Mouse (Mus musculus): ENCODE results near the gene Slc25a12.

The Slc25a12 gene

DNA sequence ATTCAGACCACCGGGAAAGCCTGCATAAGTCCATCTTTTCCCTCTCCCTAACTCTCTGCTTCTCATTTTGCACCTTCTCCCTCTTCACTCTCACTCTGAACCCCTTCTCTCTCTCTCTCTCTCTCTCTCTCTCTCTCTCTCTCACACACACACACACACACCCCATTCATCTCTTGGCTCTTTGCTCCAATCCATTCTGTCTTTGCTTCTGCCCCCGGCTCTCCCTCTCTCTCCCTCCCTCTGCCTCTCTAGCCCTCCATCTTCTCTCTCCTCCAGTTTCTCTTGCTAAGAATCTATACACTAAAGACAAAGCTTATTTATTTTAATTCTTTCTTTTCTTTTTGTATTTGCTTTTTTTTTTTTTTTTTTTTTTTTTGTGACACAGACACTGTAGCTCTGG, 57.8 kb downstream of the Slc25a12 start:
- DNase-seq (ENCODE audit: low read depth): no peak

DNA sequence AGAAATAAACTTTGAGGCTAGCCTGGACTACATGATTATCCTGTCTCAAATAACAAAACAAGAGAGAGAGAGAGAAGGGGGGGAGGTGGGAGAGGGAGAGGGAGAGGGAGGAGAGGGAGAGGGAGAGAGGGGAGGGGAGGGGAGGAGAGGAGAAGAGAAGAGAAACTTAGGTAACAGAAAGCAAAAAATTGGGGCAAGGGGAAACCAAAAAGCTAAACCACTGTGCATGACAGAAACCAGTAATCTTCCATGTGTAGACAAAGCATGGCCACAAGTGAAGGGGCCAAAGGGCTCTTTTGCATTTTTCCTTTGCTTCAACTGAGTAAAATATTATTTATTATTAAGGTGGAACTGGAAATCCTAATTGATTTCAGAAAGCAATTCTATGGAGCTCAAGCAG, 61.2 kb downstream of the Slc25a12 start:
- DNase-seq (ENCODE audit: low read depth): no peak

DNA sequence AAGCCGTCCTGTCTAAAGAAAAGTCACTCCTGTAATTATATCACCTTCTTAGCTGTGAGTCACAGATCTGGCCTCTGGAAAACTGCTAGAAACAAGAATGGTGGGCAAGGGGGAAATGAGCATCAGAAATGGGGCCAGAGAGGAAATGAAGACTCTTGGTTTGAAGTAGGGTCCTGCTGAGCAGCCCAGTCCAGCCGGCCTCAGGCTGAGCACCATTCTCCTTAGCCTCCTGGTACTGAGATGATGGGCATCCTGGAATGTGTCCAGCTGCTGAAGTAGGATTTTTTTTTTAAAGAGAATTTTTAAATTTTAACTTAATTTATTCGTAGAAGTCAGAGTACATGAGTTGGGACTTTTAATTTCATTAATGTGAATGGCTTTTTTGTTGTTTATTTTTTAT, 62.7 kb downstream of the Slc25a12 start:
- no peak for DNase-seq (ENCODE audit: low read depth)

DNA sequence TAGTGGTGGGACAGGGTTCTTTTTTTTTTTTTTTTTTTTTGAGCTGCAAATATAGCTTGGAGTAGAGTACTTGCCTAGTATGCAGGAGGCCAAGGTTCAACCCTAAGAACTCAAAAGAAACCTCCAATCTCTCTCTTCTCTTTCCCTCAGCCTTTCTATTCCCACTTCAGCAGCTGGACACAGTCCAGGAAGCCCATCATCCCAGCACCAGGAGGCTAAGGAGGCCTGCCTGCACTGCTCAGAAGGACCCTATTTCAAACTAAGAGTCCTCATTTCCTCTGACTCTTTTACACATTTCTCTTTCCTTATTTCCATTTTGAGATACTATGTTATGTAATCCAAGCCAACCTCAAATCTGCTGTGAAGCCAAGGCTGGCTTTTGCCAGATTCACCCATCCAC, 64.3 kb downstream of the Slc25a12 start:
- no peak for DNase-seq (ENCODE audit: low read depth)

DNA sequence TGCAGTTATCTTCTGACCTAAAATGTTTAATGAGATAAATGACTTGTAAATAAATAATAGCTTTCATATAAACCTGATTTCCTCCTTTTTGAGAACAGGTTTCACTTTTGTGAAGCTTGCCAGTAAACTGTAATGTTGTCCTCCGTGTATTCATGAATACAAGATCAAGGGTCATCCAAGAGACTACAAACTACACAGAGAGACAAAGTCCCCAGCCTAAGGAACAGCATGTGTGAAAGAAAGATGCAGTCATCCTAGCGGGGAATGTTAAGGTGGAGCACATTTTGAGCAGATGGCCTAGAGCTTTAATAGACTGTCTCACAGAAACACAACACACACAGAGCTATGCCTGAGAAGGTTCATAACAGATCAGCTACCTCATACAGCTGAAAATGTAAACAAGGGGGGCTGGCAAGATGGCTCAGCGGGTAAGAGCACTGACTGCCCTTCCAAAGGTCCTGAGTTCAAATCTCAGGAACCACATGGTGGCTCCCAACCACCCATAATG, 65.3 kb downstream of the Slc25a12 start:
- DNase-seq (ENCODE audit: low read depth): no peak

DNA sequence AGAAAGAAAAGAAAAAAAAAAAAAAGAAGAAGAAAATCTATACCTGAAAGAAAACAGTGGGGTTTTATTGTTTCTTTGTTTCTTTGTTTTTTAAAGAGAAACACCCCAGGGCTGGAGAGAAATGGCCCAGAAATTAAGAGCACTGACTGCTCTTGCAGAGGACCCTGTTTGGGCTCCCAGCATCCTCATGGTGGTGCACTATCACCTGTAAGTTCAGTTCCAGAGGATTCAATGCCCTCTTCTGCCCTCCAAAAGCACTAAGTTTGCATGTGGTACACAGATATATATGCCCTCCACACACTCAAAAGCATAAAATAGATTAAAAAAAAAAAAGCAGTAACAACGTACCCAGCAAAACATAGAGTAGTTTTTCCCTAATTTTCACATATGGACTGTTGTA, 68.8 kb downstream of the Slc25a12 start:
- DNase-seq (ENCODE audit: low read depth): no peak

DNA sequence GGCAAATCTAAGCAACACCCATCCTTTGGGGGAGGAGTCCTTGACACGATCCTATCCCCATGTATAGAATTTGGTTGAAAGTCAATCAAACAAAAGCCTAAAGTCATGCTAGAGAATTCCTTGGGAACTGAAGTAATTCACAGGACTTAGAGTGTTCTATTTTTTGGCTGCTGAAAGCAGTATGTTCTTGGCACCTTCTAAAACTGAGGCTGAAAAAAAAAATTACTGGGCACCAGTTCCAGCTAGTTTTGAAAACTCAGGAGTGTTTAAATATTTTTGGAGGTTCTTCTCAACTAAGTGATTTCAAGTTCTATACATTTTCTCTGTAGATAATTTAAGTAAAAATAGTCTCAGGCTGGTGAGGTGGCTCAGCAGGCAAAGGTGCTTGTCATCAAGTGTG, 70.0 kb downstream of the Slc25a12 start:
- DNase-seq (ENCODE audit: low read depth): no peak

DNA sequence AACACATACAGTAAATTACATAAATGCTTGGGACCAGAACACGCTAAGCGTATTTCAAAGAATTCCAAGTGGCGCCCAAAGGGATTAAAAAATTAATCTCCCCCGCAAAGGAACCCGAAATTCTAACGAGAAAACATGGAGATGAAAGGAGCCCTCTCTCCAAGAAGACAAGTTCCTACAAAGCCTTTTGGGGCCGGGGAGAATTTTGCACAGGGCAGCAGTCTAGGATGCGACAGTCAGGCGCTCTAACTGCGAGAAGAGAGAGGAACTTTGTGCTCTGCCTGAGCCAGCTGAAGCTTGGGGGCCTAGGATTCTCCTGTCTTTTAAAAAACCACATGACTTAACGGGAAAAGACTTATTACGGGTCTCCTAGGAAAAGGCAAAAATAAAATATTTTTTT, 71.7 kb downstream of the Slc25a12 start:
- DNase-seq (ENCODE audit: low read depth): no peak

DNA sequence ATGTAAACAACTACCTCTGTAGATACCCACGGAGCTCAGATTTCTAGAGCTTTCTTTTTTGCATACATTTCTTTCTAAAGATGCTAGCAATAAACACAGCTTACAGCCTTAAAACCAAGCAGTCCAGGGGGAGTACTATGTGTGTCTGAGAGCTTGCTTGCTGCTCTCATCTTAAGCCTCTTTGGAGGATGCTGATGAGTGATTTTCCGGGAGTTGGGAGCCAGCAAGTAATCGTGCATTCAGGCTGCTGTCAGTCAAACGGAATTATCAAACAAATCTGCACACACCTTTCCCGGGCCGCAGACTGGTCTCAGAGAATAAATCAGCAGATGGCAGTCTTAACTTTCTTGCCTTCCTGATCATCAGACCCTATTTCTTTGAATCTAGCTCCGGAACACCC, 73.1 kb downstream of the Slc25a12 start:
- no peak for DNase-seq (ENCODE audit: low read depth)

DNA sequence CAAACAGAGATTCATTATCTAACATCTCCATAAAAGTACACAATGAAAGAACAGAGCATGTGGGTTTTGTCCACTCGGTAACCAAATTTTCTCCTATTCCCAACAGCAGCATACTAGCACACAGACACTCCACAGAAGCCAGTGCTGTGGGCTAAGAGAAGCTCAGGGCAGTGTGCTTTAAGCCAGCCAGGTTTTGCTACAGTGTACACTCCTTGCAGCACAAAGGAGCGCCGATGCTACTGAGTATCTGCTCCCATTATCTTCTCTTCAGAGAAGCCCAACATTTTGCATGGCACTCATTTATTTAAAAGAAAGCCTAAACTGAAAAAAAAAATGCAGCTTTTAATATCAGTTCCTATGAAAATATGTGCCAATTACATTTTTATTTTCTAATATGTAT, 73.6 kb downstream of the Slc25a12 start:
- DNase-seq (ENCODE audit: low read depth): no peak

DNA sequence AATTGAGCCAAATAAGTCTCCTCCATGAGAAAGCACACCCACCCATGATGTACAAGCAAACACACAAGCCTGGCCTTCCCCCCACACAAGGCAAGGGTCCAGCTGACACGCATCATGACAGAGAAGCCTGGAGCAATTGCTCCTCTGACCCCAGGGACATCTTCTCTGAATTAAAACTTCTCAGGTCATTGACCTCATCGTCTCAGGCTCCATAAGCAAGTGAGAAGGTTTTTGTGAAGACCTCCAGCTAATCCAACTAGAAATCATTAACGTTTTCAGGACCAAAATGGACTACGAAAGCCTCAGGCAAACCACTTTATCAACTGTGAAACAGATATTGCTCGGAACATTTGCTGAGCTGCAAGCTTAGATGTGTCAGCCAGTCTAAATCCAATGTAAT, 76.0 kb downstream of the Slc25a12 start:
- no peak for DNase-seq (ENCODE audit: low read depth)

DNA sequence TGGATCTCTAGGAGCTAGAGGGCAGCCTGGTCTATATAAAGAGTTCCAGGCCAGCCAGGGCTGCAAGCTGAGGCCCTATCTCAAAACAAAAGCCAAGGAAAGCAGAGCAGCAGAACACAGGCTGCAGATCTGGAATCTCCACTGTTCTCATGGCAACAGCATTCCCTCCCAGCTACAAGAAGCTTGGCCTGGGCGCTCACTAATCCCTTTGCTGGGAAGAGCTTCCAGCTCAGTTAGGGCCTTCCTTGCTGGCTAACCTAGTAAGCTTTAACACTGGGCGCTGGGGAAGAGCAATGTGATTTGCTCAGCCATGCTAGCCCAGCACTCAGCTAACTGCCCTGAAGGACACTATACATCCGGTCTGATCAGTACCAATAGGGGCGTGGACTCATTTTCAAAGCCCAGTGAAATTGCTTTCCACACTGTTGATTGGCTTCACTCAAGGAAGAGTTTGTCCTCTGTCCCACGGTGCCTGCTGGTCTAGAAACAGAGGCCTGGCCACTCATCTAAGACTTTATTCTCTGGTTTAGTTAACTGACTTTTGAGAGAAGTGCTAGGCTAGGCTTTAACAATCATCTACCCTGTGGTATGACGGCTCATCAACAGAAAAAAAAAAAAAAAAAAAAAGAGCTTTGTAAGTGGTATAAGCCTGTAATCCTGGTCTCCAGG, 77.3 kb downstream of the Slc25a12 start:
- no peak for DNase-seq (ENCODE audit: low read depth)

DNA sequence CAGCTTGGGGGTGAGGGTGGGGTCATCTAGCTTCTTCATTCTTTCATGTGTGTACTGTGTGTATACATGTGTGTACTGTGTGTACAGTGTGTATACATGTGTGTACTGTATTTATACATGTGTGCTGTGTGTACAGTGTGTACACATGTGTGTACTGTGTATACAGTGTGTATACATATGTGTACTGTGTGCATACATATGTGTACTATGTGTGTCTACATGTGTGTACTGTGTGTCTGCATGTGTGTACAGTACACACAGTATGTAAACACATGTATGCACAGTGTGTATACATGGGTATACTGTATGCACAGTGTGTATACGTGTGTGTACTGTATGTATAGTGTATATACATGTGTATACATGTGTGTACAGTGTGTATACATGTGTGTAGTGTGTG, 85.6 kb downstream of the Slc25a12 start:
- no peak for DNase-seq (ENCODE audit: low read depth)

DNA sequence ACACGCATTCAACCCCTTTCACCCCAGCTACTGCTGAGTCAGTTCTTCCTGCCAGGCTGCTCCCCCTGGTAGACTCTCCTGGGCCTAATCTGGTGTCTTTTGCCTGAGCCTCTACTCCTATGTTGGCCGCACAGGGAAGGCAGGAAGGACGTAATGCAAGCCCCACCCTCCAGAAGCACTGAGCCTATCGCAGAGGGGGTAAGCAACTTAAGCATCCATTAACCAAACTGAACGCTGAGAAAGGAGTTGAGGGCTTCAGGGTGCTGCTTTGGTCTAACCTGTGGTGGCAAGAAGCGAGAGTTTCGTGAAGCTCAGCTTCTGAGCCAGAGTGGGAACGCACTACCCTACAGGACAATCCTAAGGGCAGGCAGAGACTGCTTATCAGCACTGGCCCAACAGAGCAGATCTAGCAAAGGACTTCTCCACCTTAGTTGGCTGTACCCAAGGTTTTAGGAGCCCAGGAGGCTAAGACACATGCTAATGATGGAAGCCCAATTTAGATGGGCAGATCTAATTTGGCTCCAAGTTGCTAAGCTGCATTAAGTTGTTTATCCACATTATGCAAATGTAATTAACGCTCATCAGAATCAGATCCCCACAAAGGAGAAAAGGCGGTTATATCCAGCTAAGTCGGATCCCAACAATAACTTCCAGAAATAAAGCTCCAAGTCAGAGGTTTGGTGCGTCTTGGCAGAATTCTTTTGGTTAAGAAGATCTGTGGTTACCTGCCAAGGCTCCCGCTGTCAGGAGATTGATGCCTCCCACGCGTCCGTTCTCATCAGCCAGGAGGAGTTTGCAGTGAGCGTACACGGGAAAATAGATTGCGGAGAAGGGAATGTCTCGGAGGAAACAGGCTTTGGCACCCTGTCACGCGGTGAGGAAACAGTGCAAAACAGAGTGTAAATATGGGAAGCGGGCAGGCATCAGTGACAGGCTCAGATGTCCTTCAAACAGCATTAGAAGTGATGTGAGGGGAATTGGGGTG, 88.5 kb downstream of the Slc25a12 start:
- no peak for DNase-seq (ENCODE audit: low read depth)

DNA sequence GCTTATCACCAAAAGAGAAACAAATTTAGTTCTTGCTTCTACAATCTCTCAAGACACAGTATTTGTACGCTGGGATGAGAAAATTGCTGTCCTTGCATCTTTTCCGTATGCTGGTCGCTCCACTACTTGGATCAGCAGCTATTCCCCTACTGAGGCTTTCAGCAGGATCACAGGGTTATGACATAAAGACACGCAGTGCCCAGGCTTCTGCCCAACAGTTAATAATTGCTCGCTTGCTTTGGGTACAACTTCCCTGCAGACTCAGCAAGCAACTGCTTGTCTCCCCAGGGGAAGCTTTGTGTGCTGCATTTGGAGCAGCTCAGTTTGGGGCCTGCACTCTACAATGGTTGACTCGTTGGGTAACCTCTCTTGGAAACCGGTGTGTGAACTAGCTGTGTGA, 91.8 kb downstream of the Slc25a12 start:
- DNase-seq (ENCODE audit: low read depth): no peak

DNA sequence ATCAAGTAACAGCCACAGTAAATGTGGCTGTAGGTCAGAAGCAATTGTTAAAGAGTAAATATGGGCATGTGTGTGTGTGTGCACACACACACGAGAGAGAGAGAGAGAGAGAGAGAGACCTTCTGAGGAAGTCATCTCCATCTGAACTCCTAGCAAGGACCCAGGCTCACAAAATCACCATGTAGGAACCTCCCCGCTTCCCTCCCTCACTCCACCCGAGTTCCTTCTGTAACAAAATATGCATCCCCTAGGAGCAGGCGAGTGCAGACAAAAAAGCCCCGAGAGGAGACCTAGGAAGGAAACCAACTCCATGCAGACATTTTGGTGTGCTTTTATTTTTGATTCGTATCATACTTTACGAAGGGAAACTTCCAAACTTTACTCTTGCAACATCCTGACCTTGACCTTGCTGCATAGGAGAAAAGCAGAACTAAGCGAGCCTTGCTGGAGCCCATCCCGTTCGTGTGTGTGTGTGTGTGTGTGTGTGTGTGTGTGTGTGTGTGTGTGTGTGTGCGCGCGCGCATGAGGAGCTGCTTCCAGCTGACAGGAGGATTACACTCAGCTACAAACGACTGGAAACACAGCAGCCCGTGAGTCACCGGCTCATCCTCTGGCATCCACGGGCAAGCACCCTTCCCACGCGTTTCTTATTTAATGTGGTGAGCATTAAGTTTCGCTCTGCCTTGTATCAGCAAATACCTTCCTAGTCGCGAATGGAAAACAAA, 93.4 kb downstream of the Slc25a12 start:
- DNase-seq (ENCODE audit: low read depth): no peak

DNA sequence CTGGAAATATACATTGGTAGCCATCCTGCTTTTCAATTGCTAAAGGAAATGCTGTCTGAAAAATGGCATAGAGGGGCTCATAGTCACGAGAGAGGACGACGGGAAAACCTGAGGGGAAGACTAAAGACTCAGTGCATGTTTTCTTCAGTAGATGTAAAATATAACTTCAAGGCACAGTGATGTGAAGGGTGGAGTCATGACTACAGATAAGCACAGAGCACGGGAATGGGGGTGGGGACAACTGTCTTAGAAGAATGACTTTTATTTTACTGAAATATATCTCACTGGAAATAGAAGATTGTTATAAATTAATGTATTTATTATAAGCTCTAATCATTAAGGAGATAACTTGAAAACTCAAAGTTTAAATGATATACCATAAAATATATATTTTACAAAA, 97.5 kb downstream of the Slc25a12 start:
- peak; percentile 43 for DNase-seq (ENCODE audit: low read depth)

DNA sequence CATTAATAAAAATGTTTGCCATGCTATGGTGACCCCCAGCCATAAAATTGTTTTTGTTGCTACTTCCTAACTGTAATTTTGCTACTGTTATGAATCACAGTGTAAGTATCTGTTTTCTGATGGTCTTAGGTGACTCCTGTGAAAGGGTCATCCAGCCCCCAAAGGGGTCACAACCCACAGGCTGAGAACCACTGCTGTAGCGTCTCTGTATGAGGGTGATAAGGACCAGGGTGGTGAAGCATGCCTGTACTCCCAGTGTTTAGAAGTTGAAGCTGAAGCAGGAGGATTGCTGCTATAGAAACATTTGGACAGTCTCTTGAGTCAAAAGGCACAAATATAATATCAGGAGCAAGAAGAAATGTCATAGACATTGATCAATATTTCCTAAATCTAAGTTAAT, 98.2 kb downstream of the Slc25a12 start:
- no peak for DNase-seq (ENCODE audit: low read depth)

DNA sequence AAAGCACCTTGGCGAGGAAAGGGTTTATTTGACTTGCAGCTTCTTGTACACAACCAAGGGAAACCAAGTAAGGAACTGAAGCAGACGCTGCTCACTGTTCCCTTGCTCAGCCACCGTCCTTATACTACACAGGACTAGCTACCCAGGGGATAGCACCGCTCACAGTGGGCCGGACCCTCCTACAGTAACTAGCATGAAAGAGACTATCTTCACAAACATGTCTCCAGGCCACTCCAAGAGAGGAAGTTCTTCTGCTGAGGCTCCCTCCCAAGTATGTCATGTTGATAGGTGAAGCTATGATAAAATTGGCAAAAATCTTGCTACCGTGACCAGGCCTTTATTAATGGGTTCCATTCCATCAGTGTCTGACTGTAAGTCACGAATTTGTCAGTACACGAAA, 98.9 kb downstream of the Slc25a12 start:
- no peak for DNase-seq (ENCODE audit: low read depth)

DNA sequence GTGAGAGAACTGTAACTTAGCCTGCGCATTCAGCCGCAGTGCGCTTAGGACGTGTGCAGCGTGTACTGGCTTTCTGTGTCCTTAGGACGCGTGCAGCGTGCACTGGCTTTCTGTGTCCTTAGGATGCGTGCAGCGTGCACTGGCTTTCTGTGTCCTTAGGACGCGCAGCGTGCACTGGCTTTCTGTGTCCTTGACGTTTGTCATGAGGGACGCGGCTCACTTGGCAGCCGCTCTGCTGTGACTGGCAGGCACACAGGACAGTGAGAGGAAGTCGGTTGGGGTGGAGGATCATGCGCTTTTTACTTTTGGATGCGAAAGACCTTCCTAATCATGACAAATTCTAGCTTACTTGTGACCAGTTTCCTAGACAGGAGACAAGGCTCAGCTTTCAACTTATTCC, 103.0 kb downstream of the Slc25a12 start:
- DNase-seq (ENCODE audit: low read depth): no peak

DNA sequence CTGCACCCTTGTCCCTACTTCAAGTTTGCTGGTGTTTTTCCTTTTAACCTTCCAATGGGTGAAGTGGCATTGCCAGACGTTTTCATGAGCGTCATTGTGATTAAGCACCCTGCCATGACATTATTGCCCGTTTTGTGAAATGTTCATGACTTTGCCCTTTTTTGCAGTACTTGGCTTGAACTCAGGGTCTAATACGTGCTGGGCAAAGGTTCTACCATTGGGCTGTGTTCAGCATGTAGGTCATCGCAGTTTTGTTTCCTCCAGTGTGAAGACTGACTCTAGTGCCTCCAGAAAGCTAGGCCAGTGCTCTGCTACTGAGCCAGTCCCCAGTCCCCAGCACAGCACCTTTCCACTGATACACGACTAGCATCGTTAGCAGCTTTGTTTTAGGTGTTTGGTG, 111.0 kb downstream of the Slc25a12 start:
- no peak for DNase-seq (ENCODE audit: low read depth)

DNA sequence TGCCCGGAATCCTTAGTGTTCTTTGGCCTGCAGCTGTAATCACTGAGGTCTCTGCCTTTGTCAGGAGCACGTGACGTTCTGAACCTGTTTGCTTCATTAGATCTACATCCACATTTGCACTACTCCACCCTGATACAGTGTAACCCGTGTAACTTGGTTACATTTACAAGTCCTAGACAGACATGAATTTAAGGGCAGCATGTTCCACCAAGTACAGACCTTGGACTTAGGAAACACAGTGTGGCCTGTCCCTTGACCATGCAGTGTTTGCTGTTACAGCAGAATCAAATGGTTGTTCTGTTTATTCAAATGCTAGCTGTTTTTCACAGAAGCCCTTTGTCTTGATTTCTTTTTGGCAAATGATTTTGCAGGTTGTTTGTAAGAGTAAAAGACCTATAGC, 112.7 kb downstream of the Slc25a12 start:
- no peak for DNase-seq (ENCODE audit: low read depth)

DNA sequence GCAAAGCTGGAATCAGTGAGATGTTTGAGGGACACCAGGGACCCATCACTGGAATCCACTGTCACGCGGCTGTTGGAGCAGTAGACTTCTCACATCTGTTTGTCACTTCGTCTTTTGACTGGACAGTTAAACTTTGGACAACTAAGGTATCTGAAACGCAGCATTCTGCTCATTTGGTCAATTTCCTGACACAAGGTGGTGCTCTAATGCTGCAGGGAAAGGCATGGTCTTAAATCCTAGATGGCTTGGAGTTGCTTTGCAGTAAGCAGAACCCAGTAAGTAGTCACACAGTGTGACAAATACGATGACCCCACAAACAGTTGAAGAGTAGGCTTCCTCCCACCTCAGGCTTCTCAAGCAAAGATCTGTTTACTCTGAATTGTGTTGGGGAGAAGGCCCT, 116.7 kb downstream of the Slc25a12 start:
- no peak for DNase-seq (ENCODE audit: low read depth)

All from c-Kit-positive CD71-positive TER-119-negative erythroid progenitor cells, embryonic 14.5 days (primary cell).